Mouse (Mus musculus): ENCODE data around the gene Gpr137. TPM values are rescaled to one million over a fixed set of nuclear protein-coding genes. Genes with fewer than 3 reads are reported as not detected.

Gene Gpr137
- polyA plus RNA-seq, 1 experiment, result not detected

DNA sequence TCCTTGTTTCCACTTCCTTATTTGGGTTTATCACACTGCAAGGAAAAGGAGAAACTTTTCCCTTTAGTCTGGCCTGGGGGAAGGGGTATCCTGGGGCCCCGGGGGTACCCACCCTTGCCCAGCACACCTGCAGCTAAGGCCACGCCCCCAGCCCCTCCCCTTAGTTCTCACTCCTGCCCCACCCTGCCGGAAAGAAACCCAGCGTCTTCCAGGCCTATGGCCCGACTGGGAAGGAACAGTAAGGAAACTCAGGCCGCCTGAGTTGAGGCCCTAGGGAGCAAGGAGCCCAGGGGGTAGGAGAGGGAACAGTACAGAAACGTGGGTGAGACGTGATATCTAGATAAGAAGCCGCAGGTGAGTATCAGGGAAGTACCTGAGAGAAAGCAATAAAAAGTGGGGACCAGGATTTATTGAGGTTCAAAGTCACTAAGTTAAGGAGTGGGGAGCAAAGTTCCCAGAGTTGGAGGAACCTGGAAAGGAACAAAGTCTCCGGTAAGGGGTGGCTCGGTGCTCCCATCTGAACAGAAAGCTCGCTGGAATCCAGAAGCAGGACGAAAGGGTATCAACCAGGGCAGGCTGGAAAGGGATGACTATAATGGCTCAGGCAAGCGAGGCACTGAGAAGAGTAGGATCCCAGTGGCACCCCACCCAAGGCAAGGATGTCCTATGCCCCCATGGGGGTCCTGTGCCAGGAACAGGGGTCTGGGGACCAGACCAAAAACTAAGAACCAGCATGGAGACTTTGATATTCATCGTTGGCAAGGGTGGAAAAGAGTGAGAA lies 26.4 kb upstream of the Gpr137 start:
- no peak for TF ChIP-seq POLR2A (IDR thresholded peaks at IDR 0.05; ENCODE audit: insufficient read depth, low read depth, low read length)
- TF ChIP-seq CTCF (IDR thresholded peaks at IDR 0.05; ENCODE audit: insufficient read depth, low read depth, low read length), result no peak
- Histone ChIP-seq H3K4me1 (ENCODE audit: control insufficient read depth, insufficient read depth, low read length) (peaks cover 20% of the 10 kb centered on the region), H3K4me3 (ENCODE audit: insufficient read depth, low read depth, low read length) (peak overlapping the region; percentile 48; the same call in 1 of the 2 replicates), H3K27ac (ENCODE audit: insufficient read depth, low read depth, low read length) (no peak overlapping the region)
- WGBS, result 36% methylated on average over 15 of the region's 15 CpGs

DNA sequence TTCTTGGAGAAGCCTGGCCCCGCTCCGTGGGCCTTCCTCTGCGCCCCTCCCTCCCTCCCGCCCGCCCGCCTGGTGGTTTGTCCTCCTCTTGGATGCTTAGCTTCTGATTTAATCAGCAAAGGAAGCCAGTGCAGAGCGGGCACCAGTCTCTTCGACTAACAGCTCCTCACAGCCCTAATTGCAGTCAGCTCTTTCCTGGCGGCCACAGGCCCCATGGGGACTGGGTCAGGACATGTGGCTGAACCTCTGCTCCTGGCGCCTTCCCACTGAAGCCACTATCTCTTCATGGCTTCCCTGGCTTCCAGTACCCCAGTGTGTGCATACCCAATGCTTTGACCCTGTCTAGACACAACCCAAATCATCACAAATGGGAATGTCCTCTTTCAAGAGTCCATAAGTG lies 14.2 kb upstream of the Gpr137 start:
- WGBS, result 84% methylated on average over 10 of the region's 10 CpGs
- Histone ChIP-seq H3K4me3 (ENCODE audit: insufficient read depth, low read depth, low read length) (no peak overlapping the region), H3K4me1 (ENCODE audit: control insufficient read depth, insufficient read depth, low read length) (peaks cover 10% of the 10 kb centered on the region), H3K27ac (ENCODE audit: insufficient read depth, low read depth, low read length) (no peak overlapping the region)
- TF ChIP-seq CTCF (IDR thresholded peaks at IDR 0.05; ENCODE audit: insufficient read depth, low read depth, low read length) (no peak), POLR2A (IDR thresholded peaks at IDR 0.05; ENCODE audit: insufficient read depth, low read depth, low read length) (no peak)

DNA sequence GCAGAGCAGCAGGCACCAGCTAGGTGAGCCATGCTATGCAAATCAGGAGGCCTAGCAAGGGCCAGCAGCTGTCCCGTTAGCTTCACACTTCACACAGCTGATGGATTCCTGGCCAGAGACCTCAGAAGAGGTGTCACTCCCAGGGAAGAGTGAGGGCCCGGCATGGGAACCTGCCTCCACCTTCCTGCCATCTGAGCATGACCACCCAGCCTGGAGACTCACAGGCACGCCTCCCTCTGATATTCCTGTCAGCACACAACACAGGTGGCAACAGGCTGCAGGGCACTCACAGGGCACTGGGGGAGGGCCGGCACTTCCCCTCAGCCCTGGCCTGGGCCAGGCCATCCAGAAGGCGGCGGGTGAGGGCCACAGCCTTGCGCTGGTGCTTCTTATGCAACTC lies 13.1 kb upstream of the Gpr137 start:
- Histone ChIP-seq H3K4me3 (ENCODE audit: insufficient read depth, low read depth, low read length) (no peak overlapping the region), H3K27ac (ENCODE audit: insufficient read depth, low read depth, low read length) (no peak overlapping the region), H3K4me1 (ENCODE audit: control insufficient read depth, insufficient read depth, low read length) (peaks cover 10% of the 10 kb centered on the region)
- WGBS, result 87% methylated on average over 7 of the region's 7 CpGs
- TF ChIP-seq CTCF (IDR thresholded peaks at IDR 0.05; ENCODE audit: insufficient read depth, low read depth, low read length), result no peak
- TF ChIP-seq POLR2A (IDR thresholded peaks at IDR 0.05; ENCODE audit: insufficient read depth, low read depth, low read length), result no peak

DNA sequence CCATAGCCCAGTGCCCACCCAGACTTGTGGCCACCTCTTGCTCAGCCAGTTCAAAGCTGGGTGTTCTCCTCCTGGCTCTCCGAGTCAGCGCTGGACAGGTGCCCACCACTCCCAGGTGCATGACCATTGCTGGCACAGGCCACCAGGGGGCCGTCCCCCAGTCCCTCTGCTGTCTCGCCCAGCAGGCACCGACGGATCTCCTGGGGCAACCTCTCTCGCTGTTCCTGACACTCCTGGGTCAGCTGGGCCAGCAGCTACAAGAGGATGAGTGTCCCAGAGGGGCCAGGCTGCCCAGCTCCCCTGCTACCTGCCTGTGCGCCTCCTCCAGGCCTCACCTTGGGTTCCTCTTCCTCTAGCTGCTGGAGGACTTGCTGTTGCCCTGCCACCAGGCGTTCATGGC lies 11.8 kb upstream of the Gpr137 start:
- H3K4me1 ChIP-seq (ENCODE audit: control insufficient read depth, insufficient read depth, low read length), result peaks cover 10% of the 10 kb centered on the region
- H3K4me3 ChIP-seq (ENCODE audit: insufficient read depth, low read depth, low read length), result no peak overlapping the region
- TF ChIP-seq CTCF (IDR thresholded peaks at IDR 0.05; ENCODE audit: insufficient read depth, low read depth, low read length) (no peak), POLR2A (IDR thresholded peaks at IDR 0.05; ENCODE audit: insufficient read depth, low read depth, low read length) (no peak)
- no peak overlapping the region for H3K27ac ChIP-seq (ENCODE audit: insufficient read depth, low read depth, low read length)
- 53% methylated on average over 9 of the region's 9 CpGs for WGBS

DNA sequence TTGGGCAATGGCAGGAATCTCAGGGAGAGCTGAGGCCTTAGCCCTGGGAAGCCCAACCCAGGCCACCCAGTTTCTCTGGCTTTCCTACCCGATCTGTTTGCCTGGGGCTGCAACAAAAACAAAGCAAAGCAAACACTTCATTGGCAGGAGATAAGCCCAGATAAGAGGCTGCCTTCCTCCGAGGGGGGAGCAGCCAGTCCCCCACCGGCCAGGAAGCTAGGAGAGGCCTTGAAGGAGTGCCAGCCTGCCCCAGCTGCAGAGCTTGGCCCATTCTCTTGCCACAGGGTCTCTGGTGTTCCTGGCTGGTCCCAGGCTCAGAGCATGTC lies 10.4 kb upstream of the Gpr137 start:
- TF ChIP-seq POLR2A (IDR thresholded peaks at IDR 0.05; ENCODE audit: insufficient read depth, low read depth, low read length) (no peak), CTCF (IDR thresholded peaks at IDR 0.05; ENCODE audit: insufficient read depth, low read depth, low read length) (no peak)
- 13% methylated on average over 3 of the region's 3 CpGs for WGBS
- Histone ChIP-seq H3K4me3 (ENCODE audit: insufficient read depth, low read depth, low read length) (peak overlapping the region; percentile 62), H3K27ac (ENCODE audit: insufficient read depth, low read depth, low read length) (peak overlapping the region; percentile 76), H3K4me1 (ENCODE audit: control insufficient read depth, insufficient read depth, low read length) (peaks cover 10% of the 10 kb centered on the region)

DNA sequence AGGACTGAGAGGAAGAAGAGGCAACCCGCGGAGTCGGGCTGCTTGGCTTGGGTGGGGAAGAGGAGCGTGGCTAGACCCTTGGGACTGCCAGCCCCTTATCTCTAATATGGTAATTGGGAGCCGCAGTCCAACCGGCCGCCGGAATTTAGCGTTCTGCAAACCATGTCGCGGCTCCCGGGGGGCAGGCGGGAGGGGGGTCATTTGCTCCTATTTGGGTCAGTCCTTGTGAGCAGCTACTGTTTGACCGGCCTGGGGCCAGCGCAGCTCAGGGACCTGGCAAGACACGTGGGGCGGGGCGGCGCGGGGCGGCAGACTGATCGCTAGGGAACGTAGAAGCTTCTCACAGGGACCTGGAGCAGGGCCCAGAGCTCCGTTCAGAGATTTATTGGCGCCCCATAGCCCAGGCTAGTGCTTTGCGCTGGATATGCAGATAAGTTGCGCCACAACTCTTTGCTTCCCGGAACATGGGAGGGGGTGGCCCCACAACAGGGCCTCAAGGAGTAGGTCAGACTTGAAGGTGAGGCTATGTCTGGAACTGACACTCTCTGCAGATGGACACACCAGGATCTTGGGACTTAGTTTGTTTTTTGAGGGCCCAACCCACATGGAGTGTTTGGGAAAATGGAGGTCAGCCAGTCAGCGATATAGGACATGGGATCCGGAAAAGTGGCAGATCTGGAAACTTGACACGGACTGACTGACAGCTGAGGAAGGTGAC lies 9.9 kb upstream of the Gpr137 start:
- Histone ChIP-seq H3K4me3 (ENCODE audit: insufficient read depth, low read depth, low read length) (peak overlapping the region; percentile 62), H3K4me1 (ENCODE audit: control insufficient read depth, insufficient read depth, low read length) (peaks cover 10% of the 10 kb centered on the region), H3K27ac (ENCODE audit: insufficient read depth, low read depth, low read length) (peak overlapping the region; percentile 76)
- no peak; the same call in 1 of the 2 replicates for TF ChIP-seq POLR2A (IDR thresholded peaks at IDR 0.05; ENCODE audit: insufficient read depth, low read depth, low read length)
- no peak for TF ChIP-seq CTCF (IDR thresholded peaks at IDR 0.05; ENCODE audit: insufficient read depth, low read depth, low read length)
- WGBS, result 3% methylated on average over 31 of the region's 31 CpGs

DNA sequence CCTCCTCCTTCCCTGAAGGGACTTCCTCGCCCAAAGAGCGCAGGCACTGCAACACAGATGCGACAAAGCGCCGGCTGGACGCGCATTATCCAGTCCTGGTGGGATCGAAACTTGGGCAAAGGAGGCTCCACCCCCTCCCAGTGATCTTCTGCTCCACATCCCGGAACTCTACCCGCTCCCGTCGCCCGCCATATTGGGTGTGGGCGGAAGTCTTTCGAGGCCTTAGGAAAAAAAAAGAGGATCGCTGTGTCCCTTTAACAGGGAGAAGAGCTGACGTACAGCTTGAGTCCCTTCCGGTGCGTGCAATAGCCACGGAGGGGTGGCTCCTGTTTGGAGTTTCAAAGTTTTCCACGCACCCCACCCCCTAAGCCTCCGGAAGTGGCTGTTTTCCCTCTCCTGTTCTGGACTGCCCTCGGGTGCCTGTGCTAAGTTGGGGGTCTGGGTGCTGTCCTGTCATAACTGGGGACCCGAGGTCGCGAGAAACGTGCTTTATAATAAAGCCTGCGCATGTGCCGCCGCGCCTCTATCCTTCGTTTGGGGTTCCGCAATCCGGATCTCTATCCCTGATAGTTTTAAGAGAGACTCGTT lies 9.2 kb upstream of the Gpr137 start:
- under 1% methylated on average over 35 of the region's 35 CpGs for WGBS
- H3K4me1 ChIP-seq (ENCODE audit: control insufficient read depth, insufficient read depth, low read length), result peaks cover 10% of the 10 kb centered on the region
- peak overlapping the region; percentile 62 for H3K4me3 ChIP-seq (ENCODE audit: insufficient read depth, low read depth, low read length)
- TF ChIP-seq POLR2A (IDR thresholded peaks at IDR 0.05; ENCODE audit: insufficient read depth, low read depth, low read length) (peak; percentile 33; the same call in 1 of the 2 replicates), CTCF (IDR thresholded peaks at IDR 0.05; ENCODE audit: insufficient read depth, low read depth, low read length) (no peak)
- H3K27ac ChIP-seq (ENCODE audit: insufficient read depth, low read depth, low read length), result peak overlapping the region; percentile 91

DNA sequence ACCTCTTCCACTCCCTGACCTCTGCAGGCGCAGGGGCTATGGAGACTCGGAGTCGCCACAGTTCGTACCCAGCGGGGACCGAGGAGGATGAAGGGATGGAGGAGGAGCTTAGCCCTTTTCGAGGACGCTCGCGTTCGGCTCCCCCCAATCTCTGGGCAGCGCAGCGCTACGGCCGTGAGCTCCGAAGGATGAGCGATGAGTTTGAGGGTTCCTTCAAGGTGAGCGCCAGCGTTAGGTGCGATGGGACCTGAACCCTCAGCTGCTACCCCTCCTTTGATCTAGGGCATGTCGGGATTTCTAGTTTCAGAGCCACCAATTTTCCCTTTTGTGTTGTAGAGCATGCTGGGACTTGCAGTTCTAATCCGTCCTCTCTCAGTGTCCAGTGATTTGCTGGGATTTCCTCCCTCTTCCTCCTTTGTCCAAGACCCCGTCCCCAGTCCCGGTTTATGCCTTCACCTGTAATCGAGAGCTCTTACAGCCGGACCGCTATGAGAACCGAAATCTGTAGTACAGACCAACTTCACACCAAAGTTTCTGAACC lies 8.4 kb upstream of the Gpr137 start:
- TF ChIP-seq CTCF (IDR thresholded peaks at IDR 0.05; ENCODE audit: insufficient read depth, low read depth, low read length) (no peak), POLR2A (IDR thresholded peaks at IDR 0.05; ENCODE audit: insufficient read depth, low read depth, low read length) (no peak; the same call in 1 of the 2 replicates)
- peak overlapping the region; percentile 91 for H3K27ac ChIP-seq (ENCODE audit: insufficient read depth, low read depth, low read length)
- 0% methylated on average over 28 of the region's 28 CpGs for WGBS

DNA sequence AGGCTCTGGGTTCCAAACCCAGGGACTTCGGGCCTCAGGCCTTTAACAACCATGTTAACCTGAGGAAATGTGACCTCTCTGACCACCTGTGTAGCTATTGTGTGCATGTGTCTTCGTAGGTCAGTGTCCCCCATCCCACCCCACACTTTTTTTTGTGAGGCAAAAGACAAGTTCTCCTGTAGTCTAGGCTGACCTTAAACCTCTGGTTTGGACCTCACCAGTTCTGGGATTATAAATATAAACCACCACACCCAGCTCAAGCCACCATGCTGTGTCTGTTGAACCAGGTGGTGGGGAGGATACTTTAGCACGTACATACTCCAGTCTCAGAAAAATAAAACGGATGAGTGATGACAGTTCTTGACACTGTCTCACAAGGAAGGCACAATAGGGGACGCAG lies 7.7 kb upstream of the Gpr137 start:
- no peak overlapping the region for H3K4me3 ChIP-seq (ENCODE audit: insufficient read depth, low read depth, low read length)
- WGBS, result 54% methylated on average over 5 of the region's 5 CpGs
- H3K4me1 ChIP-seq (ENCODE audit: control insufficient read depth, insufficient read depth, low read length), result peaks cover 10% of the 10 kb centered on the region
- no peak for TF ChIP-seq CTCF (IDR thresholded peaks at IDR 0.05; ENCODE audit: insufficient read depth, low read depth, low read length)
- TF ChIP-seq POLR2A (IDR thresholded peaks at IDR 0.05; ENCODE audit: insufficient read depth, low read depth, low read length), result no peak
- no peak overlapping the region for H3K27ac ChIP-seq (ENCODE audit: insufficient read depth, low read depth, low read length)

More for the DNA sequence above, 8.4 kb upstream of the Gpr137 start:
- H3K4me1 ChIP-seq (ENCODE audit: control insufficient read depth, insufficient read depth, low read length), result peaks cover 10% of the 10 kb centered on the region
- H3K4me3 ChIP-seq (ENCODE audit: insufficient read depth, low read depth, low read length), result peak overlapping the region; percentile 62

Measured in olfactory bulb, adult 2 months (tissue).